Mouse (Mus musculus): ENCODE data around the gene Acsm2.
"Not testable (repeated sequence)": the region's sequence is repeated elsewhere in the genome, so short reads cannot be mapped to it uniquely, and the experiment has no call there.

The Acsm2 gene

DNA sequence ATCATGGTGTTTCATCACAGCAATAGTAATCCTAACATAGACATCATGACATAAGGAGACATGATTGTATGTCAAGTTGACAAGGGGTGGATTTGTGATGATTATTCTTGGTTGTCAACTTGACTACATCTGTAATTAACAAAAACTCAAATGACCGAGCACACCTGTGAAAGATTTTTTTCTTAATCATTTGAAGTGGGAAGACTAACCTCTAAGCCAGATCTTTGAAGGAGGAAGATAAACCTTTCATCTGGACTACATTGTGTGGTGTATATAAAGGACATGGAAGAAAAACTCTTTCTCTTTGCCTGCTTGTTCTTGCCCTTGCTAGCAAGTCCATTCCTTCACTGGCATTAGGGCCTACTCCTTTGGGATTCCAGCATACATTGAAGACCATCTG, at the start of gene Acsm2:
TSS of gene Acsm2 (plus strand) at position 301 of the 400 bp plus-strand sequence.
- DNase-seq = no peak

DNA sequence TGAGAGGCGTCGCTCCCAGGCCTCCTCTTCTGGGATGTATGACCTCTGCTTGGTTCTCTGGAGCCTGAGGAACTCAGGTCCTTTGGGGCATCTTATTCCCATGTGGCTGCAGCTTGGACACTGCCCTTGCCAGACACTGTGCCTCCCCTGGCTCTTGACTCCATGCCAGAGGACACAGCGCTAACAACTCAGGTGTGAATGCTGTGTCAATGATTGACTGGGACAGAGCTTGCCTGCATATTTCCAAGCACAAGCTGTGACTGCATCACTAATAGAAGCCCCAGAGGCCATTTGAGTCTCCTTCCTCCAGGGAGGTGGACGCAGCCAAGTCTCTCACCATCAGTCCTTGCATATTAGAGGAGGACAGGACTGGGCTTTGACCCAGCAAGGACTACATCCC, 43.0 kb upstream of the Acsm2 start:
- DNase-seq = no peak

DNA sequence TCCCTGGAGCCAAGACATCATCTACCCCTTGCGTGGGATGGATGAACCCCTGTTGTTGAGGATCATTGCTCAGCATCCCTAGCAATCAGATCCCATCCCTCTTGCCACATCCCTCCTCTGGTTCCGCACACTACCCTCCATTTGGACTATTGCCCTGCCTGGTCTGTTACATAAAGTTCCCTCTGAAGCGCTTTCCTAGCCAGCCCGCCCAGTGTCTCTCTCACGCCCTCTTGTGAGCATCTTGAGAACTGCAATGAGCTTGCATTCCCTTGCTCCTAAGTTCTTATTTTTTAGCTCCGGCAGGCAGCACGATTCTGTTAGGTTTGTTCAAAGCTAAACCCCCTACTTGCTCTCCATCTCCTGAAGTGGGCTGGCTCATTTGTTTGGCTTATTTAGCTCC, 41.1 kb upstream of the Acsm2 start:
- DNase-seq = peak; percentile 34

DNA sequence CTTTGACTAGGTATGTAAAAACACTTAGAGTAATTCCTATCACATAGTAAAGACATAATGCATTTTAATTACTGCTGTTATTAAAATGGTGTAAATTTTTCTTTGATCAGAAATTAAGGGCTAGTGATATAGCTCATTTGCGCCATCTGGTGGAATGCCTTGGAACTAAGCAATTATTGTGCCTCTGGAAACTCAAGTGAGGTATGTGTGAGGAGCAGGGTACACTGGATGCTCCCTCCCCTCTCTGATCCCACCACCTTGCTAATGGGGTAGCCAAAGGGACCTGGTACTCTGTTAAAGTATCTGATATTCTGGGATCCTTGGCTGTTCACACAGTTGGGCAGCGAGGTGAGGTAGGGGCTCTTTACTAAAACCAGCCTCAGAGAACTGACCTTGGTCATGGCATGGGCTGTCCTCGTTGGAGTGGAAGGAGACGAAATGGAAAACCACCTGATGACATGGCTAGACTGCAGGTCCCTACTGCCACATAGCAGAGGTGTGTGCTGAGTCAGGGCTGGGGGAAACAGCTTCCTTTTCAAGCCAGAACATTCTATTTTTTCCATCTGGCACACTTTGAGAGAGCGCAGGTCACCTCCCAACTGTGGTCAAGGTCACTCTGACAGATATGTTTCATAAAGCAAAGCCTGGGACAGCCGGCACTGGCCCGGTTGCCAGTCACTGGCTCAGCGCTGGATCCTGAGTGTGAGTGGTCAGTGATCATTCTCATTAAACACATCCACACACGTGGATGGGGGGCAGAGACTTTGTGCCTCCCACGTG, 38.5 kb upstream of the Acsm2 start:
- peak; percentile 22 for DNase-seq

DNA sequence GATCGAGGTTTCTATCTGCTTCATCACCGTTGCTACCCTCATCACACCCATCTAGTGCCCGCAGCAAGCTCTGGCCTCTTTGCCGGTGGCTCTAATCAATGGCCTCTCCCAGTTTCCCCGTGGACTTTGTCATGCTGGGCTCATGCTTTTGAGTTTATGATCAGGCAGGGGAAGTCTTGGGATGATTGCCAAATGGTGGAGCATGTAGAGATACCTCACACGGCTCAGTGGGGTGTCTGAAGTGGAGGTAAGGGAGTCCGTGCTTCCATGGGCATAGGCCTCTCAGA, 37.9 kb upstream of the Acsm2 start:
- no peak for DNase-seq

DNA sequence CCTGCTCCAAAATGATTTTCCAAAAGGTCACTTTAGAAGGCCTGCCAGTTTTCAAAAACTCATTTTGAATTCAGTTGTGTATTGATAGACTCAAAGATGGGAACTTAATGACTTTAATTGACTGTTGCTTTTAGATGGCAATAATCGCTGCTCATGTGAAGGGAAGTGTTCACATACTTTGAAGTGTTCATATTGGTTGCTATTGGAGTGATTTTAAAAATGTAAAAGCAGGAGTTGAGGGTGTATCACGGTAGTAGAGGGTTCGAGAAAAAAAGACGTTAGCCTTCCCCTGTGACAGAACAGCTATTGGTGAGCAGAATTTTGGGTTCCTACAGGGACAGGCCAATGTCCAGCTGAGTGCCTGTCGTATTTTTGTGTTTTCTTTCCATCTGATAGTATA, 35.0 kb upstream of the Acsm2 start, which contains the start of gene Acsm5:
TSS of gene Acsm5 (plus strand) at position 301 of the 400 bp plus-strand sequence.
- DNase-seq = no peak

DNA sequence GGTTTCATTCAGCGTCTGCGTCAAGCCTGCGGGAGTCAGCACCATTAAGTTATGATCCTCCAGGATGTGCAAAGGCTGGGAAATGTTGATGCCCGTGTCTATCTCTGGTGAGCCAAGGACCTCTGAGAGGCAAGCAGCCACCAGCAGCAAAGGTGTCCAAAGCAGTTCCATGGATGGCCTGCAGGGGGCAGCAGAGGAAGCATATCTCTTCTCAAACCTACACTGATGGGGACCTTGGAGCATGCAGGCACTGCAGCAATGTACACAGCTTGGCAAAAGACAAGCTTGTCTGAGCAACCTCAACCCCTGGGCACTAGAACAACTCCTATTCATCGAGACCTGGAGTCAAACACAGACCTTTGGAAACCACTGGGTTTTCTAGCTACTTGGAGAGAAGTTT, 34.5 kb upstream of the Acsm2 start:
- DNase-seq = peak; percentile 64

DNA sequence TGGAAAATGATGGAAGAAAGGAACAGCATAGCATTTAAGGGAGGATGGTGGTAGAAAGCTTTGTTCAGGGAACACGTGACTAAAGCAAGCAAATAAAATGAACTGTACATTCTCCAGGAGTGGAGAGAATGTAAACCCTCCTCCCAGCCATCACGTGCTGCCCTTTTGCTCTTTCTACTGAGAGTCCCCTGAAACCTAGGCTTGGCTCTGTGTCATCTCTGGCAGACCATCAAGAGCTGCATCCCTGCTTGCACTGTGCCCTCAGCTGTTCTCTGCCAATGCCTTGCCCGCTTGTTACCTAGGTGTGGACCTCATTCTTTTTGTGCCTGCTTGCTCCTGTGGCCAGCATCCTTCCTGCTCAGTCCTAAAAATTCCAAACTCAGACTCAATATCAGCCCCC, 32.3 kb upstream of the Acsm2 start:
- DNase-seq = no peak

DNA sequence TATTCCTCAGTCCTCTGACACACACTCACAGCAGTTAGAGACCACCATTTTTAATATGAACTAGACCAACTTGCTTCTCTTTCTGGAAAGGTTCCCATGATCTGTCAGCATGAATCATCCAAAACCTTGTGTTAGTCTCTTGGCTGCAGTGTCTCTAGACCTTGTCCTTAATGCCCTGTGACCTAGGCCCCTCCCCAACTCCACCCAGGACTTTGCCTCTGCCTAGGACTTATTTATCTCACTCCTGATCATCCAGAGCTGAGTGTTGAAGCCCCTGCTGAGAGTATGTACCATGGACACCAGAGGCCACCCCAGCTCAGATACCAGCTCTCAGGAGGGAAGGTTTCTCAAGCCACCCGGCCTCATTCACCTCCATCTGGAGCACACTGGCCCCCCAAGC, 31.8 kb upstream of the Acsm2 start:
- DNase-seq = no peak

DNA sequence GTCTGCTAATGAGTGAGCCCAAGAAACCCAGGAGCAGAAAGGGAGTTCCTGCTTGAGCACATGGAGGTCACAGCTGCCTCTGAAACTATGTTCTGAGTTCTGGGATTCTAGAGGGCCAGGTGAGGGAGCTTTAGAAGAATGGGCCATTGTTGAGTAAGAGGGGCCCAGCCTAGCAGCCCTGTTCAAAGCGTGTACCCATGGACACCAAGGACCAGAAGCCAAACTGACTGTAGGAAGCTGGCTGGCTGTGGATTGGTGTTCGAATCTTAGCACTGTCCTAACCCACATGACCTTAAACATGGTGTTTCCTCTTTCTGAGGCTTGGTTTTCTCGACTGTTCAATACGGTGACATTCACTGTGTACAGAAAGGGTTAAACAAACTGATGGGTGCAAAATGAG, 30.8 kb upstream of the Acsm2 start, which contains the start of gene Pdilt:
TSS of gene Pdilt (minus strand) at position 101 of the 400 bp plus-strand sequence.
- DNase-seq = no peak

DNA sequence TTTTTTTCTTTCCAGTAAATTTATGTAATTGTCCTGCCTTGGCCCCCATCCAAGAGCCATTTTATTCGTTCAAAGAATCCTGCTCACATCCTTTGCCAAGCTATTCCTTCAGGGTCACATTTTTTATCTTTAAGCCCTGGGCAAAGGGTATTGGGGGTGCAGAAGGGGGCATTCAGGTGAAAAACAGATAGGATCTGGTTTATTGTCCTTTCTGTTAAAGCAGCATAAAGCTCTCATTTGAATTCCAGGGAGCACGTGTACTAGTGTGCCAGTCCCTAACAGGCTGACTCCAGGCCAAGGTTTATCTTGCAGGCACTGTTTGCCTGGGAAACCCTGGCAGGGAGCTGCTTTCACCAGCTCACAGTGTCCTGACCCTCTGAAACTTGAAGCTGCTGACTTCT, 28.3 kb upstream of the Acsm2 start:
- DNase-seq = no peak

DNA sequence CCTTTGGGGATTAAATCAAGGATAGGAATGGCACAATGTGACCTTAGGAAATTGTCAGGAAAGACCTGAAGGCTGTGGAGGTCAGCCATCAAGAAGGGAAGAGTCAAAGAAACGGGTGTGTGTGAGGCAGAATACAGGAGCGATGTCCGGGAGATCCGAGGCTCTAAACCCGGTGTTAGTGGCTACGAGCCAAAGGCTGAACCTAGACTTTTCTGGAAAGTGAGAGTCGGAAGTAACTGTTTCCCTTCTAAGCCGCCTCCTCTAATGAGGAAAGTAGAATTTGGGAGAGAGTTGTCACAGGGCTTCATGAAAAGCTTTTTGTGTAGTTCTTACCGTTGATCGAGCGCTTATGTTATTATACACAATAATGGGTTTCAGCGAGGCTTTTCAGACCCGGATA, 27.7 kb upstream of the Acsm2 start:
- no peak for DNase-seq

DNA sequence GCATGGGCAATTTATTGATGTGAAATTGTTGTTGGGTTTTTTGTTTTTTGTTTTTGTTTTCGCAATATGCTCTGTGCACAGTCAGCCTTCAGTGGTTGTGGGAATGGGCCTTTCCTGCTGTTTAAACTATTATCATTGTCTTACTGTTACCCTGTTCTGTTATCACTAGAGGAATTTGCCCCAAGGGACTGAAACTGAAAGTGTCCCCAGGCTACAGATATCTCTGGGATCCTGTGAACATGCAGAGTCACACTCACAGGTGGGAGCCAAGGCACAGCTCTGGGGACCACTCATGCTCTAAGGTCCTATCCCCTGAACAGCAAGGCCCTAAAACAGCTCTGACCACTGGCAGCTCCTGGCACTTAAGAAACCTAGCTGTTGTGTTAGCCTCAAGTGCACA, 27.0 kb upstream of the Acsm2 start:
- DNase-seq = no peak

DNA sequence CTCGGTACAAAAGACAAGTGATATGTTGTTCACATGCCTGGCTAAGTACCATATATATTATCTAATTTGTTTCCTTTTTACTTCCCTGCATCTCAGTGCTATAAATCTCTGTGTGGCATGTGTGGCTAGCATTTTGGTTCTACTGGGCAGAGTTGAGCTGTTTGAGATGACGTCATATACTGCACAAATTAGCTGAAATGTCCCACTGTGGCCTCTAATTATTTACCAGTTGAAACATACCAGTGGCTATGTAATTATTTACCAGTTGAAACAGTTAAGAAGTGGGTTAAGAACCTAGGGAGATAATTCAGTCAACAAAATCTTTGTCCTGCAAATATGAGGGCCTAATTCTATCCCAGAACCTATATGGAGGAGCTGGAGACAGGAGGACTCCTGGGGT, 26.6 kb upstream of the Acsm2 start:
- no peak for DNase-seq

DNA sequence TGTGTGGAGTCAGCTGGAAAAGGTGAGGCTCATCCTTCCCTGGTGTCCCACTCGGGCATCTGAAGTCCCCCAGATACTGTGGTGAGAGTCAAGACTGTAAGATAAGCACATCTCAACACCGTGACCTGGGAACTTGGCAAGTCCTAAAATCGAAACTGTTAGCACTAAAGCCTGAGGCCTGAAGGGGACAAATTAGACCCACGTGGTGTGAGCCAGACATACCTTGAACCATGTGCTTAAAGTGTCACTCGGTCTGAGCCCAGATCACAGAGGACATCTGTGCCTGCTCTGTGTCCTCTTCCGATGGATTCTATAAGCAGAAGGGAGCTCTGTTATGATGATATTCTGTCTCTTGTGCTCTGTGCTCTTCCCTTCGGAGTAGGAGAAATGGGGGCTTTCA, 25.5 kb upstream of the Acsm2 start:
- no peak for DNase-seq

DNA sequence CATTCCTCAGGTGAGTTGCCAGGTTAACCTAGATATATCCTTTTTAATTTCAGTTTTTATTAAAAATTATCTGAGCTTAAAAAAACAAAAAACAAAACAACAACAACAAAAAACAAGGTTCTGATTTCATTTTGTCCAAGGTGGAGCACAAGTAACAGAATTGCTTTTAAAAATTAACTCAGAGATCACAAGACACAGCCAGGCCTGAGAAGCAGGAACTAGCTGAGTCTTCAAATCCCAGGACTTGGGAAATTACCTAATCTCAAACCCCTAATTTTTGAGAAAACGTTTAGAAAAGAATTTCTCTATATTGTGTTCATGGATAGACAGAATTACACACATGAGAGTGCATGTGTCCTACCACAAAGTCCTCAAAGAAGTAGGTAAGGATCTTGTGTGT, 21.2 kb upstream of the Acsm2 start:
- no peak for DNase-seq

DNA sequence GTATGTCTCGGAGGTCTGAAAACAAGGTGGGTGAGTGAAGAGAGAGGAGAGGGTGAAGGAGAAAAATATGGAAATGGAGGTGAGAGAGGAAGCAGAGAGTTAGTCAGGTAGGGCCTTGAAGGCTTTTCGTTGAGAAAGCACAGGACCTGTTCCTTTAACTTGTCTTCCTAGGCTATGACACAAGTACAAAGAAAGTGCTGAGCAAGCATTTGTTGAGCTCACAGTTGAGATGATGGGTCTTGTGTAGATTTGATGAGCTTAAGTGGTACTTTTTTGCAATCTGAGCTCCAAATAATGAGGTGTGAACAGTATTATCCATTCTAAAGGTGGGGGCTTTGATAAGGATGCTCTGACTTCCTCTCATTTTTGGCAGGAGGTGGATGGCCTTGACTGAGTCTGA, 19.8 kb upstream of the Acsm2 start:
- no peak for DNase-seq

DNA sequence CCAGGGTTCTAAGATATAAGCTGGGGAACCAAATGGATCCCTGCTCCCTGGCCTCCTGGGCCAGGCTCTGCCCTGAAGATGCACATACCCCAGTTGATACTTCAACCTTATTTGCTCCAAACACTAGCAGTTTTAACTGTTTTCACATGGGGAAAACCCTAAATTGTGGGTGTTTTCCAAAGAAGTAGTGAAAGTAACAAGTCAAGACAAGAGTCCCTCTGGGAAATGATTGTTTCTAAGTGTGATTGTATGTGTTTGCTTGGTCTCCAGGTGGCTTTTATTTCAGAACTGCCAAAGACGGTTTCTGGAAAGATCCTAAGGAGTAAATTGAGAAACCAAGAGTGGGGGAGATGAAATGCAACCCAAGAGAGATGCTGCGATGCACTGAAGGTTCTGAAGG, 11.7 kb upstream of the Acsm2 start:
- no peak for DNase-seq

DNA sequence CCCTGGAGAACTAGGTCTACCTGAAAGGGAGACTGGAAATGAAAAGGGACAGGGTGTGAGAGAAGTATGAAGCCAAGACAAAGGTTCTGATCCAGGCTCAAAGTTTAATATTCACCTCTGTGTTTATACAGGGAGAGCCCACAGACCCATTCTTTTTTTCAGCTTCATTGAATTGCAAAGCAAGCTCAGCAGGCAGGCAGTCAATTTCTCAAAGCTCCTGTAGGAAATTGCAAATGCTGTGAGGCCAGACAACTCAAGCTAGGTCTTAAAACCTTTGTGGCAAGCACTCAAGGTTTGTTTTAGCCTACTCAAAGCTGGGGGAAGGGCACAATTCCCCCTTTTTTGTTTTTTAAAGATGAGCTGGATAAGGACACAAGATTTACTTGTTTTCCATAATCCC, 8.6 kb upstream of the Acsm2 start:
- no peak for DNase-seq

DNA sequence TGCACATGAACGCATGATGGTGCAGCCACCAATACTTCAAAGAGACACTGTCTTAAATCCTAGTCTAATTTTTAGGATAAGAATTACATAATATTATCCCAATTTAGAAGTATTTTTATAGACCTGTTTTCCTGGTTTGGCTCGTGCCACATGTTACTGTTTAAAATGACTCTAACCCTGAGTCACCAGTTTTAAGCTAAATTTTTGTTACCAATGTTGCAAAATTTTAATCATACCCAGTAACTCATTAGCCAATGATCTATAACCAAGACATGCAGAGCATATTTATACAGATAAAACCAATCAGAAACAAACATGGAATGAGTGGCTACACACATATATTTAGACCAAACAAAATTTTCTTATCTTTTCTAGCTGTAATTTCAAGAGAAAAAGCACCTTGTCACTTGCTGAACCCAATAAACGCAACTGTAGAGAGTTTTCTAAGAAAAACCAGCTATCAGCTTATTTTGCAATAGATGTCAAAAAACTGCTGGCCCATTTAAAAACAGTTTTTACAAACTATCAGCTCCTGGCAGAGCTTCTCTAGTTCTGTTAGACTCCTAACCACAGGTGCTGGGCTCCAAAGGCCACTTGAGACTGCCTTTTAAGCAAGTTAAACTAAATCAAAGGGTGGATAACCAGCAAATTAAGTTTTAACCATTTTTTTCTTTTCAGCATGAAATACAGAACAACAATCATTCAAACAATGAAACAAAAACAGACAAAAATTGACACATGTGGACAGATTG, 3.5 kb upstream of the Acsm2 start:
- no peak for DNase-seq

DNA sequence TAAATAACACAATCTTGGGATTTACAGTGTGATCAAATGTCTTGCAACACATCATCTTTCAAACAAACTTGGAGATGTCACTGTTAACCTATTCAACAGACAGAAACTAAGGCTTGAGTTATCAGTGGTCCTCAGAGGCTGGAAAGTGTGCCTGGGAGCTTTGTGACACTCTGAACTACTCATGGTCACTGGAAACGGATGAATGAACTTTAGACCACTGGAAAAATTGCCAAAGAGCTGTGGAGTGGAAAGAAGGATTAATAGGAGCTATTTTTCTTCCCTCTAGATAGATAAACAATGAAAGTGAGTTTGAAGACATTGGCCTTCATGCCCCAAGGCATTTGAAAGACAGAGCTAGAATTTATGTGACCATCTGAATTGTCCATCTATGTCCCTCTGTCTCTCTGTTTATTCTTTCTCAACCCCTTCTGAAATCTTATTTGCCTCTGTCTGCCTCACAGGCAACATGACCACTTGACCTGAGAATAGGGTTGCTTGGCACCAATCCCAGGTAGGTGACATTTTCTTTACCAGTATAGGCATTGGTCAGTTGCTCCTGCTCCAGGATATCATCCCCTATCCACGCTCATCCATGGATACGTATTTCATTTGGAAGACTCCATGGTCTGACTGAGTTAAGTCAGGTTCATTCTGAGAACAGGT, 5.8 kb downstream of the Acsm2 start:
- DNase-seq = no peak

DNA sequence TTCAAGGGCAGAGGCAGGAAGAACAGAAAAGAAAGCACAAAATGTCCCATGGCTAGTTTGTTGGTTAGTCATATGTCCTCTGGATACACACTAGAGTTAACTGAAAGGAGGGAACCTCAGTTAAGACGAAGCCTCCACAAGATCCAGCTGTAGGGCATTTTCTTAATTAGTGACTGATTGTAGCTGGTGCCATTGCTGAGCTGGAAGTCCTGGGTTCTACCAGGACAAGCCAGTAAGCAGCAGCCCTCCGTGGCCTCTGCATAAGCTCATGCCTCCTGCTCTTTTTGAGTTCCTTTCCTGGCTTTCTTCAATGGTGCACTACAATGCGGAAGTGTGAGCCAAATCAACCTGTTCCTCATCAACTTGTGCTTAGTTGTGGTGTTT, 6.3 kb downstream of the Acsm2 start:
- no peak for DNase-seq

DNA sequence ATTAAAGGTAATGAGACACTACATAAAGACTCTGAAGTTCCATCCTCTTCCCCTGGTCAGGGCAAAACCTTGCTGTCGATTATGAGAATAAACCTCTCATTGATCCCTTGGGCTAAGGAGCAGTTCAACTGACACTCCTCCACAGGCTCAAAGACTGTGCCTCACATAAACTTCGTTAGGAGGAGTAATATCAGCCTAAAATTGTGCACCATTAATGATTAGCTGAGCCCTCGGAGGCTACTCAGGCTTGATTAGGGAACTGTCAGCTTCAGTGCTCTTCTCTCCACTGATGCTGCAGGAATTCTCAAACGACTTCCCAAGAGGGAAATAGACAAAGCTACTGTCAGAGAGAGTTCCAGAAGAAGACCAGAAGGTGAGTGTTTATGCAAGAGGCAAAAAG, 7.3 kb downstream of the Acsm2 start:
- no peak for DNase-seq

DNA sequence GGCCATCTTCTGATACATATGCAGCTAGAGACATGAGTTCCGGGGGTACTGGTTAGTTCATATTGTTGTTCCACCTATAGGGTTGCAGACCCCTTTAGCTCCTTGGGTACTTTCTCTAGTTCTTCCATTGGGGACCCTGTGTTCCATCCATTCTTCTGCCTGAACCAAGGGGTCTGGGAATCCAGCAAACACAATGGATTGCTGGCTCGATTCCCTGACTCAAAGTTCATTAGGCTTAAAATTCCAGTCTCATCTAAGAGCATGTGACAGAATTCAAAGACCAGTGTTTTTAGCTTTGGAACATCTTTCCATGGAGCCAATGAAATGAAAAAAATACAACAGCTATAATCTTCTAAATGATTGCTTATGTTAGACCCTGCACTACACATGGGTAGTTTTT, 8.3 kb downstream of the Acsm2 start:
- DNase-seq = not testable (repeated sequence)

Measured in layer of hippocampus, adult 9-11 months (tissue).